Mouse (Mus musculus) lung, adult 2 months (tissue): ENCODE measurements around the gene Htra3. TPM values are rescaled to one million over a fixed set of nuclear protein-coding genes. Genes with fewer than 3 reads are reported as not detected.

Experiments
- DNase-seq: peaks from one replicate; pipeline ENCODE4 v3.0.0; 2022
- H3K4me1 ChIP-seq: fragments of 200-500 bp; 2 replicates; pipeline ENCODE4 v1.6.1; 2011; ENCODE audit warnings: low read length; ENCODE audit not compliant: control insufficient read depth, insufficient read depth
- H3K4me3 ChIP-seq: fragments of 200-500 bp; replicated peaks from 2 replicates; pipeline ENCODE3; 2011; ENCODE audit warnings: low read depth, mild to moderate bottlenecking, control low read depth, low read length; ENCODE audit errors: extremely low read depth
- CTCF ChIP-seq: fragments of 200-500 bp; IDR thresholded peaks from 2 replicates; pipeline ENCODE4 v1.5.1; 2011; ENCODE audit warnings: mild to moderate bottlenecking, low read length, control low read depth; ENCODE audit not compliant: insufficient read depth
- POLR2A ChIP-seq: fragments of 200-500 bp; IDR thresholded peaks from 2 replicates; pipeline ENCODE4 v1.6.1; 2011; ENCODE audit warnings: low read depth, mild to moderate bottlenecking, control low read depth, low read length, borderline replicate concordance; ENCODE audit errors: extremely low read depth
- WGBS: fragments of 180-500 bp; shearing (Covaris S2); methylation state at CpG from one replicate; pipeline ENCODE4 v1.1.7; 2018; 5-methylcytosine and 5-hydroxymethylcytosine counted together
- polyA plus RNA-seq: library from polyadenylated mRNA; depleted of rRNA; stranded (reverse); fragments of >200 nt; gene quantifications from 2 replicates; pipeline ENCODE4 v1.2.3, GENCODE M21; 2012

The Htra3 gene
- polyA plus RNA-seq, 1 experiment, result 59.4 TPM

DNA sequence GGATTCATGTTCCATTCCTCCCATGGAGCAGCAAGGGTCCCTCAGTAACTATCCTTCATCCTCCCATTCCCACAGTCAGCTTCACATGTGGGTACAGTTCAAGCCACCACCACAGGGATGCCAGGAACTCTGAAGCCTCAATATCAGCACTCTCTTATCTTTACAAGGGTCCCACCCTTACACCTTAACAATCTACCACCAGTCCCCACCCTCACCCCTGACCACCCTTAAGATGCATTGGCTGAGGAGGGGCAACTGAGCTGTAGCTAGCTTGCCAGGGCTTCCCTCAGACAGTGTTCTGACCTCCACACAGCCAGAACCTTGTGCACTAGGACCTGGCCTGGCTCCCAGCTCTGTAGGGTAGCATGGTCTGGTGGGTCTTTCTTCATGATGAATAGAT is 39.8 kb upstream of the Htra3 start:
- peaks cover 11% of the 10 kb centered on the region for H3K4me1 ChIP-seq
- TF ChIP-seq CTCF (no peak), POLR2A (no peak)
- no peak for DNase-seq

DNA sequence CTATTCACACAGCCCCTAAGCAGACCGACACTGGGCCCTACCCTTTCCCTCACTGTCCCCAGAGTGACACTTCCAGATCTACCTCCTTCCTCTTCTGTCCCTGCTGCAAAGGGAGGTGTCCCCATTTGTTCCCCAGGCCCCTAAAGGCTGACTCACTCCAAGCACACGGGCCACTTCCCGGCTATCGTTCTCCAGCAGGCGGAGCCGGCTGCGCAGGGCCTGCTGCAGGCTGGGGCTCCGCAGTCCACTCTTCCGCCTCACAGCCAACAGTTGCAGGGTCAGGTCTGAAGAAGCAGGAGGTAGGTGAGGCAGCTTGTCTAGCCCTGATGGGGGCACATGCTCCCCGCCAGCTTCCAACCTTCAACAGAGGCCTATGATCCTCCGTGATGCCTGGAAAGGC is 39.2 kb upstream of the Htra3 start:
- WGBS, result 73% methylated on average over 11 of the region's 11 CpGs

More for the DNA sequence above, 39.8 kb upstream of the Htra3 start:
- H3K4me3 ChIP-seq, result no peak overlapping the region

DNA sequence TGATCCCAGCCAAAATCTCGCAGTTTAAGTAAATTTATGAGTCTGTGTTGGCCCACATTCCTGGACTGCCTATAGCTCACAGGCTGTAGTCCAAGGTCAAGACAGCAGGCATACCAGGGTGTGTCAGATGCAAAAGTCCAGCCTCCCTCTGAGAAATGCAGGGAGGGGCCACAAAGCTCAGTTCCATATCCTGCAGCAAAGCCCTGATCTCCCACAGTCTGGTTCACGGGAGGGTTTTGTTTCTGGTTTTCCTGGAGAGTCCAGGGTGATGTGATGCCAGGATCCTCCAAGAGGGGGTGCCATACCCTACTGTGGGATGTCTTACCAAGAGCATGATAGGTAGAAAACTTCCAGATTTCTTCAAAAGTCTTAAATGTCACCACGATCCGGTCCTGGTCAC is 38.4 kb upstream of the Htra3 start:
- no peak overlapping the region for H3K4me3 ChIP-seq
- peaks cover 9% of the 10 kb centered on the region for H3K4me1 ChIP-seq
- TF ChIP-seq CTCF (peak; percentile 39; the same call in 1 of the 2 replicates), POLR2A (no peak)
- peak; percentile 55 for DNase-seq
- 37% methylated on average over 4 of the region's 4 CpGs for WGBS

More for the DNA sequence above, 39.2 kb upstream of the Htra3 start:
- DNase-seq, result no peak
- TF ChIP-seq CTCF, result no peak
- TF ChIP-seq POLR2A, result no peak
- no peak overlapping the region for H3K4me3 ChIP-seq
- peaks cover 11% of the 10 kb centered on the region for H3K4me1 ChIP-seq

- no peak overlapping the region for H3K4me3 ChIP-seq
- peaks cover 7% of the 10 kb centered on the region for H3K4me1 ChIP-seq
- no peak for DNase-seq
- TF ChIP-seq CTCF (no peak), POLR2A (no peak)
- 73% methylated on average over 5 of the region's 5 CpGs for WGBS
Measured at GRCm38 (mm10) chr5:35717455-35717854, 37.9 kb upstream of the Htra3 start.

DNA sequence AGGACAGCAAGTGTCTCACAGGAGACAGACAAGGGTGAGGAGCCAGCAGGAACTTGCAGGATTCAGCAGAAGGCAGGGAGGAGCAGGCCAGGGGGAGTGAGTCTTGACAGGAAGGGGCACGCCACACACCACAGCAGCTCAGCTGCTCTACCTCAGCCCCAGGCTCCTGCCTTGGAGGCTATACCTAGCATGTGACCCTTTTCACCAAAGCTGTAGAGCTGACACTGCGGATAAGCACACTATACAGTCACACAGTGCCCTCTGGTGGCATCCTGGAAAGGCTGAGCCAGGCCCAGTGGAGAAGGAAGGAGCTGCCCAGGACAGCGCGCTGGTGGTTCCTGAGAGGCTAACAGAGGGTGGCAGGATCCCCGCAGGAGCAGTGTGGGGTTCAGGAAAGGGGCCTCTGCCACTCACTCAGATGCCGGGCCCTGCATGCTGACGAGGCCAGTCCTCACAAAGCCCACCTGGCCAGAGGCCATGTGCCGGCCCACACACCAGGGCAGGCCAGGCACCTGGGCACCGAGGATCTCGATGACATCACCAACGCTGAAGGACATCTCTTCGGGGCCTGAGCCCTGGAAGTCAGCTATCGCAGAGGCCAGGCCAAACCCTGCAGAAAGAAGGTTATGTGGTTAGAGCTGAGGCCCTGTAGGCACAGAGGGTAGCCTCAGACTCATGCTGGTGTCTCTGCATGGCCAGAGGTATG is 34.2 kb upstream of the Htra3 start:
- Histone ChIP-seq H3K4me1 (no peaks in the 10 kb centered on the region), H3K4me3 (no peak overlapping the region)
- 55% methylated on average over 13 of the region's 13 CpGs for WGBS
- TF ChIP-seq CTCF (peak; percentile 86), POLR2A (no peak)
- peak; percentile 56 for DNase-seq

DNA sequence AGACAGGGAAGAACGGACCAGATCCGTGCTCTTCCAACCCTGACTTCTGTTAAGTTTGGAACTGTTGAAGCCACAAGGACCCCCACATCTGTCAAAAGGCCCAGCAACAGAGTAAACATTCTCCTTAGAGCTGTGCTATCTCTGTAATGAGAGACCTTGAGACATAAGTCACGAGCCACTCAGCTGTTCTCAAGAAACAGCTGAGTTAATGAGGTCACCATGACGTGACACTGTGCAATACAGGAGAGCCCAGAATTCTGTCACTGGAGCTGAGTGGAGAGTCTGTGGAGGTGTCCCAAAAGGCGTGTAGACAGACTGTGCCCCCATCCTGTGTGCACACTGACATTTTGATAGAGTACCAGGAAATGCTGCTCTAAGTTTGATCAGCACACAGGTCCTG is 32.9 kb upstream of the Htra3 start:
- Histone ChIP-seq H3K4me1 (no peaks in the 10 kb centered on the region), H3K4me3 (no peak overlapping the region)
- no peak for DNase-seq
- TF ChIP-seq POLR2A (no peak), CTCF (no peak)
- WGBS, result 67% methylated on average over 5 of the region's 5 CpGs

- DNase-seq, result no peak
- no peak overlapping the region for H3K4me3 ChIP-seq
- WGBS, result 79% methylated on average over 3 of the region's 3 CpGs
- no peaks in the 10 kb centered on the region for H3K4me1 ChIP-seq
- TF ChIP-seq CTCF (no peak), POLR2A (no peak)
Measured at GRCm38 (mm10) chr5:35710931-35711330, 31.3 kb upstream of the Htra3 start.

GRCm38 (mm10) chr5:35710481-35710880 is 30.9 kb upstream of the Htra3 start:
- Histone ChIP-seq H3K4me3 (no peak overlapping the region), H3K4me1 (no peaks in the 10 kb centered on the region)
- no peak for TF ChIP-seq POLR2A
- TF ChIP-seq CTCF, result no peak
- WGBS, result 36% methylated on average over 3 of the region's 3 CpGs
- DNase-seq, result no peak

- no peak for TF ChIP-seq POLR2A
- no peak for TF ChIP-seq CTCF
- H3K4me3 ChIP-seq, result no peak overlapping the region
- WGBS, result 94% methylated on average over 3 of the region's 3 CpGs
- DNase-seq, result no peak
- H3K4me1 ChIP-seq, result no peaks in the 10 kb centered on the region
Measured at GRCm38 (mm10) chr5:35705411-35705810, 25.8 kb upstream of the Htra3 start.

DNA sequence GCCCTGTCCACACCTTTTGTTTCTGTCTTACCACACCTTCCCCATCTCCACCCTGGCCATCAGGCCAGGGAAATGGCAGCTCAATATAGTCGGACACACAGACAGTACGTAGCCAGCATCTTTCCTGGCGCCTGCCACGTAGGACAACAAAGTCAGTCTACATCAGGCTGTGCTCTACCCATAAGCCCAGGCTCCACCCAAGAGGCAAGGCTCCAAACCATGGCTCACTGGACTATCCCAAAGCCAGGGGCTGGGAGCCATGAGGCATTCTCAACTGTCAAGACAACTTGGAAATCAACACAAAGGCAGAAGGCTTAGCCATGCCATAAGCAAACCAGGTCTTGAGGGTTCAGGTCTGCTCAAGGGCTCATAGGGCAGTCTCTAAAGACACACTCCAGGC is 24.2 kb upstream of the Htra3 start:
- H3K4me3 ChIP-seq, result no peak overlapping the region
- no peaks in the 10 kb centered on the region for H3K4me1 ChIP-seq
- TF ChIP-seq CTCF, result no peak
- TF ChIP-seq POLR2A, result no peak
- WGBS, result 78% methylated on average over 4 of the region's 4 CpGs
- no peak for DNase-seq

DNA sequence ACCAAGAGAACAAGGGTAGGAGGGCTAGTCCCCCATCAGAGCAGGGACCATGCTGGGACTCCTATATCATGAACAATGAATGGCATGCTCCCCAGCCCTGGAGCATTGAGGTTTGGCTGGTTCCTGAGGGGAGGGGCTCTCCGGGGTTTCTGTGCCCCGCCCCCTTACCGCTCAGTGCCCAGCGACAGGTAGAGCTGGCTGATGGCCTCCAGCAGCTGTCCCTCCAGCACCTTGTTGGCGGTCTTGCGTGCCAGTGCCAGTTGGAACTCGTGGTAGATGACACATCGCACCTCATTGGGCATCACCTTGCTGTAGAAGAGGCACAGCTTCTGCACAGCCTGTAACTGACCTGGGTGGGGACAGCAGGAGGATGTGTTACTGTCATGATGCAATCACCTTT is 23.6 kb upstream of the Htra3 start:
- DNase-seq, result no peak
- Histone ChIP-seq H3K4me3 (no peak overlapping the region), H3K4me1 (no peaks in the 10 kb centered on the region)
- 84% methylated on average over 8 of the region's 8 CpGs for WGBS
- TF ChIP-seq POLR2A (no peak), CTCF (no peak)
